Mouse (Mus musculus) liver, adult 2 months (tissue): ENCODE measurements at regions not wholly inside any gene's neighbourhood (a gene's known extent, or its start where the extent isn't known, plus 50 kb on each side); places are given as distances from the start of the nearest gene placed in this dataset.

Experiments
- DNase-seq: peaks from one replicate; pipeline ENCODE4 v3.0.0-alpha.2; 2011; ENCODE audit warnings: low read depth, low spot score; ENCODE audit errors: extremely low read depth
- H3K27ac ChIP-seq: fragments of 200-500 bp; replicated peaks from 2 replicates; pipeline ENCODE4 v1.5.1; 2012; ENCODE audit warnings: low read depth, mild to moderate bottlenecking, control low read depth, inconsistent platforms, low read length; ENCODE audit not compliant: insufficient read depth
- H3K27me3 ChIP-seq: fragments of 200-500 bp; 2 replicates; pipeline ENCODE4 v1.6.1; 2012; ENCODE audit warnings: mild to moderate bottlenecking, moderate library complexity, low read length, inconsistent platforms; ENCODE audit not compliant: control insufficient read depth, insufficient read depth
- H3K36me3 ChIP-seq: fragments of 200-500 bp; 2 replicates; pipeline ENCODE4 v1.6.1; 2012; ENCODE audit warnings: low read length, inconsistent platforms; ENCODE audit not compliant: control insufficient read depth, insufficient read depth
- H3K4me1 ChIP-seq: fragments of 200-500 bp; 2 replicates; pipeline ENCODE4 v1.6.1; 2011; ENCODE audit warnings: low read length; ENCODE audit not compliant: control insufficient read depth, insufficient read depth
- H3K4me3 ChIP-seq: fragments of 200-500 bp; 2 replicates; pipeline ENCODE4 v1.5.1; 2011; ENCODE audit warnings: low read depth, mild to moderate bottlenecking, control low read depth, low read length, moderate library complexity; ENCODE audit not compliant: insufficient read depth
- H3K79me2 ChIP-seq: fragments of 200-500 bp; 2 replicates; pipeline ENCODE4 v1.6.1; 2012; ENCODE audit warnings: inconsistent platforms, mild to moderate bottlenecking, low read length, moderate library complexity; ENCODE audit not compliant: control insufficient read depth, insufficient read depth
- H3K9ac ChIP-seq: fragments of 200-500 bp; 2 replicates; pipeline ENCODE4 v1.6.1; 2012; ENCODE audit warnings: low read depth, mild to moderate bottlenecking, control low read depth, inconsistent platforms, low read length
- CTCF ChIP-seq: fragments of 200-500 bp; IDR thresholded peaks from 2 replicates; pipeline ENCODE4 v1.5.1; 2011; ENCODE audit warnings: low read depth, low read length, control low read depth
- POLR2A ChIP-seq: fragments of 200-500 bp; IDR thresholded peaks from 2 replicates; pipeline ENCODE4 v1.6.1; 2011; ENCODE audit warnings: low read length, control low read depth; ENCODE audit not compliant: insufficient read depth; ENCODE audit errors: extremely low read depth
- WGBS: fragments of 180-500 bp; shearing (Covaris S2); methylation state at CpG from one replicate; pipeline ENCODE4 v1.1.7; 2018; 5-methylcytosine and 5-hydroxymethylcytosine counted together

GRCm38 (mm10) chr2:93126595-93127165, 60.7 kb upstream of the Trp53i11 start:
- no peak for DNase-seq
- H3K27ac ChIP-seq, result no peak overlapping the region
- TF ChIP-seq CTCF (no peak), POLR2A (no peak)

GRCm38 (mm10) chr2:93126112-93126511, 61.2 kb upstream of the Trp53i11 start:
- Histone ChIP-seq H3K4me3 (no peak overlapping the region), H3K36me3 (no peaks in the 10 kb centered on the region), H3K27ac (no peak overlapping the region), H3K9ac (no peak overlapping the region), H3K79me2 (no peaks in the 10 kb centered on the region), H3K27me3 (no peaks in the 10 kb centered on the region), H3K4me1 (no peaks in the 10 kb centered on the region)
- TF ChIP-seq CTCF (no peak), POLR2A (no peak)
- 79% methylated on average over 7 of the region's 7 CpGs for WGBS
- no peak for DNase-seq

More at GRCm38 (mm10) chr2:93126595-93127165, 60.7 kb upstream of the Trp53i11 start:
- H3K9ac ChIP-seq, result no peak overlapping the region
- no peaks in the 10 kb centered on the region for H3K27me3 ChIP-seq
- H3K36me3 ChIP-seq, result no peaks in the 10 kb centered on the region
- no peaks in the 10 kb centered on the region for H3K4me1 ChIP-seq
- no peaks in the 10 kb centered on the region for H3K79me2 ChIP-seq
- WGBS, result 63% methylated on average over 7 of the region's 7 CpGs
- no peak overlapping the region for H3K4me3 ChIP-seq

GRCm38 (mm10) chr2:93124866-93125467, 62.4 kb upstream of the Trp53i11 start:
- TF ChIP-seq POLR2A (no peak), CTCF (no peak)
- H3K9ac ChIP-seq, result no peak overlapping the region
- H3K27ac ChIP-seq, result no peak overlapping the region
- no peaks in the 10 kb centered on the region for H3K79me2 ChIP-seq
- H3K4me1 ChIP-seq, result no peaks in the 10 kb centered on the region
- no peak for DNase-seq
- H3K27me3 ChIP-seq, result no peaks in the 10 kb centered on the region
- no peak overlapping the region for H3K4me3 ChIP-seq
- no peaks in the 10 kb centered on the region for H3K36me3 ChIP-seq
- WGBS, result 85% methylated on average over 7 of the region's 7 CpGs

- no peaks in the 10 kb centered on the region for H3K79me2 ChIP-seq
- no peak for DNase-seq
Measured at GRCm38 (mm10) chr2:93123829-93124228, 63.5 kb upstream of the Trp53i11 start.

GRCm38 (mm10) chr2:93120386-93120785, 67.0 kb upstream of the Trp53i11 start:
- no peaks in the 10 kb centered on the region for H3K4me1 ChIP-seq
- no peaks in the 10 kb centered on the region for H3K36me3 ChIP-seq
- no peak for DNase-seq
- no peaks in the 10 kb centered on the region for H3K79me2 ChIP-seq
- no peak overlapping the region for H3K4me3 ChIP-seq
- no peak overlapping the region for H3K9ac ChIP-seq
- no peak overlapping the region for H3K27ac ChIP-seq
- TF ChIP-seq POLR2A, result no peak
- TF ChIP-seq CTCF, result no peak
- WGBS, result 76% methylated on average over 13 of the region's 13 CpGs
- H3K27me3 ChIP-seq, result no peaks in the 10 kb centered on the region

More at GRCm38 (mm10) chr2:93123829-93124228, 63.5 kb upstream of the Trp53i11 start:
- WGBS, result 93% methylated on average over 11 of the region's 11 CpGs
- no peak overlapping the region for H3K9ac ChIP-seq
- no peaks in the 10 kb centered on the region for H3K4me1 ChIP-seq
- H3K27me3 ChIP-seq, result no peaks in the 10 kb centered on the region
- TF ChIP-seq CTCF, result no peak
- no peak for TF ChIP-seq POLR2A
- H3K4me3 ChIP-seq, result no peak overlapping the region
- no peak overlapping the region for H3K27ac ChIP-seq
- no peaks in the 10 kb centered on the region for H3K36me3 ChIP-seq

GRCm38 (mm10) chr2:93119001-93119400, 68.3 kb upstream of the Trp53i11 start:
- Histone ChIP-seq H3K27me3 (no peaks in the 10 kb centered on the region), H3K9ac (no peak overlapping the region), H3K36me3 (no peaks in the 10 kb centered on the region), H3K4me1 (no peaks in the 10 kb centered on the region), H3K79me2 (no peaks in the 10 kb centered on the region), H3K4me3 (no peak overlapping the region), H3K27ac (no peak overlapping the region)
- no peak for DNase-seq
- WGBS, result 80% methylated on average over 8 of the region's 8 CpGs
- TF ChIP-seq CTCF (no peak), POLR2A (no peak)
